Mouse (Mus musculus) left cerebral cortex, postnatal 36 days (tissue): Measurements from ENCODE around the gene Col23a1. TPM values are rescaled to one million over a fixed set of nuclear protein-coding genes. Genes with fewer than 3 reads are reported as not detected.
"Not testable (repeated sequence)": the region's sequence is repeated elsewhere in the genome, so short reads cannot be mapped to it uniquely, and the experiment has no call there.

Source experiments
- DNase-seq, 2 experiments: peaks; one replicate each; pipeline ENCODE4 v3.0.0; 2021 to 2022; ENCODE audit warnings: low spot score in 2 of 2, mixed read lengths in 1 of 2
- intact Hi-C: fragments of 180-260 bp; cut with DNase I; formaldehyde crosslinking; loops from one replicate; pipeline ENCODE4 v1.15.1; 2025
- total RNA-seq, 2 experiments: library from RNA; stranded (reverse); gene quantifications; 2 replicates each; pipeline ENCODE4 v1.2.3; 2021

Gene Col23a1
- total RNA-seq, 2 experiments from 2014 or later, result 9.2 to 11.8 TPM

DNA sequence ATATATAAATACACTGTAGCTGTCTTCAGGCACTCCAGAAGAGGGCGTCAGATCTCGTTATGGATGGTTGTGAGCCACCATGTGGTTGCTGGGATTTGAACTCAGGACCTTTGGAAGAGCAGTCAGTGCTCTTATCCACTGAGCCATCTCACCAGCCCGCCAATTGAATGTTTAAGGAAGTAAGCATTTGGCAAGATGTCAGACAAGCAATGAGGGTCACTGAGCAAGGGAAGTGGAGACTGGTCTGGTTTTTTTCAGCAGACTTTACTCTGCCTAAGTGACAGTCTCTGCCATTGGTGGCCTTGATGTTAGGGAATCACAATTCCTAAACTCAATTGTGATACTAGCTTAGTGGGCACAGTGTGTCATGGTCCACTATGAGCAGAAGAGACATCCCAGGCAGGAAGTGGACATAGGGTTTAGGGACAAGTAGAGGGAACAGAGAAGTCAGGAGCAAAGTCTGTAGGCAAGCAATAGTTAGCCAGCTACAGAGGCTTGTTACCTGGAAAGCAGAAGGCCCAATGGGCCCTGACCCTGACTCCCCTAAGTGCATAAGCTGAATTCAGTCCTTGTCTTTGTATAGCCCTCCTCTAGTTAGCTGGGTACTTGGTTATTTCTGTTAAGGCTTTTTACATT, 305.1 kb downstream of the Col23a1 start:
- DNase-seq, result no peak
- intact Hi-C loops, result no loop called here

DNA sequence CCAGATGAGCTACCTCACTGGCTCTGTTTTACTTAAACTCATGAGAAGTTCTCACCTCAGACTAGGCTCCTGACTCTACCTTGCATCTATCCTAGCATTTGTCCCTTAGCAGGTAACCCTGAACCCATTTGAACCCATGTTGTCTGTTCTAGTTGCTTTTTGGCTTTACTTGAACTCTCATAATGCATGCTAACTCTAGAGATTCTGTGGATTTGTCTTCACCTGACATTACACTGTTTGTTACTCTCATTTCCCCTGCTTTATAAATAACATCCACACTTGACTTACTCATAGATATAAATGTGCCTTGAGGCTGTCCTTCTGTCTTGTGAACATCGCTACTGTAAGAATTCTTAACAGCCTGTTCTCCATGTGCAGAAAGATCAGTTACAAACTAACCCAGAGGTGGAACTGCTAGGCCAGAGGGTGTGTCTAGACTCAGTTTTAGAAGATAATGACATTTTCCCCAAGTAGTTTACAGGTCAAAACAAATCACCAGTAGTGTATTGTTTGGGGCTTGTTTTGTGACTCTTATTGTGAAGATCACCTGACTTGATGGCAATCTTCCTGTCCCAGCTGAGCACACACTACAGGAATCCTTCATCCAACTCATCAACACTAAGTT, 305.9 kb downstream of the Col23a1 start:
- no peak for DNase-seq
- intact Hi-C loops, result no loop called here

DNA sequence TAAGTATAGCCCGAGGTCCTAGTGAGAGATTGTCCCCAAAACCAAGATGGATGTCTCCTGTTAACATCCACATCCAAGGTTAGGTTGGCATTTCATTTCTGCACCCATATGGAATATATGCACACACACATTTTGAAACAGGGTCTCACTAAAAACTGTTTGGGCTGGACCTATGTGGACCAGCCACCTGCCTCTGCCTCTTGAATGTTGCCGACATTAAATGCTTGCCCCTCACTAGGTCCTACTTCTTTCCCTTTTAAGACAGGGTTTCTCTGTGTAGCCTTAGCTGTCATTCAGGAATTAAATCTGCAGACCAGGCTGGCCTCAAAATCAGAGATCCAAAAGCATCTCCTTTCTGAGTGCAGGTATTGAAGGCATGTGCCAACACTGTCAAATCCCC, 307.8 kb downstream of the Col23a1 start:
- DNase-seq, result no peak
- intact Hi-C loops, result no loop called here

DNA sequence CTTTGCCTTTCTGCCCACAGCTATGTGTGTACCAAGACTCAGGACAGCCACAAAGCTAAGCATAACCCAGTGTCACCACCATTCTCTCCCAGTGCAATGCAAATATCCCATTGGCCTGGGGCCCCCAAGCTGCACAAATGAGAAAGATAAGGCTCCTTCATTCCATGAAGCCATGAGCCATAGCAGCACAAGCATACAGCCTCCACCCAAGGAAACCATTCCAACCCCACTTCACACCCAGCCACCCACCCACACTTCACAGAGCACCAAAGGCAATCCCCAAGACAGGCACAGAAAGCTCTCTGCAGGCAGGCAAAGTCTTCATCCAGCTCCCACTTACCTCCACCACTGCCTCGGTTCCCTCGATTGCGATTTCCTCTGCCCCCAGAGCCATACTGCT, 312.5 kb downstream of the Col23a1 start:
- intact Hi-C loops, result no loop called here
- DNase-seq, result peak in 1 of 2 experiments; percentile 21

DNA sequence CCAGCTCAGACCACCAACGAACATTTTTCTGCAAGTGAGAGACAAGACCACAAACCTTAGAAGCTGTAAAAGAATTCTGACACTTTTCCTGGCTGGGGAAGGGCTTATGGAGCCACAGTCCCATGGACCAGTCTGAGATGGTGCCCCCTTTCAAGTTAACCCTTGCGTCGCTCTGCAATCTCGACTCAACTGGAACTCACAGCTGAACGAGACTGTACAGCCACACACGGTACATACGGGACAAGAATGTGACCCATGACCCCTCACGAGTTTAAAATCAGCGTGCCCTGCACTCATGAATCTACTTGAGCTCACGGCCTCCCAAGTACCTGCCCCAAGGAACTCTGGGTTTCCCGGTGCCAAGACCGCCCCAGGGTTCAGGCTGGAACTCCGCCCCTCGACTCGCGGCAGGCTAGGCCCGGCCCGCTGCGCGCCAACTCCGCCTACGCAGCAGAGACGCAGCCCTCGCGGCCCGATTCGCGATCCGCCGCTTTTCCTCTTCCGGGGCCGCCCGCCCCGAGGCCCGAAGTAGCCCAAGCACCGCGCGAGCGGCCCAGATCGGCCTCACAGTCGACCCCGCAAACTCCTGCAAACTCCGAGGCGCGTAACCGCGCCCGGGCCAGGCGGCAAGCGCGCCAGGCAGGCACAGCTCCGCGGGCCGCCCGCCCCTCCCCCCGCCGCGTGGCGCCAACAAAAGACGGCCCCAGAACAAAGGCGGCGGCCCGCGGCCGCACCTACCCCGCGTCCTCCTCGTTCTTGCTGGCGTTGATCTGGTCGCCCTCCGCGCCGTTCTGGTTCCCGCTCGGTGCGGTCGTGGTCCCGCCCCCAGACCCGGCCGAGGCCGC, 316.1 kb downstream of the Col23a1 start:
- intact Hi-C loops, result no loop called here
- peak; percentile 74 to 80 for DNase-seq

DNA sequence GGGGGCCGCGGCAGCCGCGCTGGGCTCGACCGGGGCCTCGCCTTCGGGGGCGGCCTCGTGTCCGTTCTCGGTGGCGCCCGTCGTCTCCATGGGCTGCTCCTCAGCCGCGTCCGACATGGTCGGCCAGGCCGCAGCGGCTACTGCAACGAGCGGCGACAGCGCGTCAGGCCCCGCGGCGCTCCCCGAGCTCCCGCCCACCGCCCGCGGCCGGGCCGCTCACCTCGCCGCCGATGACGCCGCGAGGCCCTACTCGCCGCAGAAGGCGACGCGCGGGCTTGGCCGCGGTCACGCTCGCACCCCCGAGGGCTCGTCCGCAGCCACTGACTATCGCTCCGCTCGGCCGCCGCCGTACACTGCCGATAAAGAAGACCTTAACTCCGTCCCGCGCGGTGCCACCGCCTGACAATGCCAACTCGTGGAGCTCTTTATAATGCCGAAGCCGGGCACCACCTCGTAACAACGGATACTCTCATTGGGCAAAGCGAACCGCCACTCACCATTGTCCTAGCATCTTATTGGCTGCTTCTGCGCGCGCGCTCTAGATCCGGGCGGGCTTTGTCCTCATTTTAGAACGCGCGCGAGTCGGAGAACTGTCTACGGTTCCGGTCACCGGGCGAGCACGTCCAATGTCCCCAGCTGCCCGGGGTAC, 316.9 kb downstream of the Col23a1 start, which contains the start of gene Hnrnpab:
Hnrnpab (minus strand) TSS at position 401 of the 649 bp plus-strand sequence.
- peak; percentile 97 to 99 for DNase-seq
- intact Hi-C loops, result no loop called here

DNA sequence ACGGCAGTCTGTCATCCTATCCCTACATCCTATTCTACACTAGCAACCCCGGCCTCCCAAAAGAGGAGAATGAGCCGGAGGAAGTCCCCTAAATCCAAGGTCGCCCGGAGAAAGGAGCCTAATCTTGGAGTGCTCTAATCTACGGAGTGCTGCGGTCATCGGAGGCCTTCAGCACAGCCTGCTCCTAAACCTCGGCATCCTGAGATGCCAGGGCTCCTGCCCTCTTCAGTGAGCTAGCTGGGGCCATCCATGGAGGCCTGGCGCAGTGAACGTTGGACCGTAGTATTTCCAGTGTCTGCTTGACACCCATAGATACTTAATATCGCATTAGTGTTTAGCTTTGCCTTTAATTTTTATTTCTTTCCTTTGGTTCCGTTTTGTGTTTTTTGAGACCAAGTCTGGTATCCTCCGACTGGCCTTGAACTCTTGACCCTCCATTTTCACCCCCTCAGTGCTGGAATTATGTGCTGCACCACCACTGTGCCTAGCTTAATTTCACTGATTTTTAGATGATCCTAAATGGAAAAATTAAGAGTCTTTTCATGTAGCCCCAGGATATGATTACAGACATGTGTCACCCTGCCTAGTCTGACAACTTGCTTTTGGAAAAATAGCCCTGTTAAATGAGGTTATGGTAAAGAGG, 317.5 kb downstream of the Col23a1 start:
- DNase-seq, result no peak
- intact Hi-C loops, result no loop called here

DNA sequence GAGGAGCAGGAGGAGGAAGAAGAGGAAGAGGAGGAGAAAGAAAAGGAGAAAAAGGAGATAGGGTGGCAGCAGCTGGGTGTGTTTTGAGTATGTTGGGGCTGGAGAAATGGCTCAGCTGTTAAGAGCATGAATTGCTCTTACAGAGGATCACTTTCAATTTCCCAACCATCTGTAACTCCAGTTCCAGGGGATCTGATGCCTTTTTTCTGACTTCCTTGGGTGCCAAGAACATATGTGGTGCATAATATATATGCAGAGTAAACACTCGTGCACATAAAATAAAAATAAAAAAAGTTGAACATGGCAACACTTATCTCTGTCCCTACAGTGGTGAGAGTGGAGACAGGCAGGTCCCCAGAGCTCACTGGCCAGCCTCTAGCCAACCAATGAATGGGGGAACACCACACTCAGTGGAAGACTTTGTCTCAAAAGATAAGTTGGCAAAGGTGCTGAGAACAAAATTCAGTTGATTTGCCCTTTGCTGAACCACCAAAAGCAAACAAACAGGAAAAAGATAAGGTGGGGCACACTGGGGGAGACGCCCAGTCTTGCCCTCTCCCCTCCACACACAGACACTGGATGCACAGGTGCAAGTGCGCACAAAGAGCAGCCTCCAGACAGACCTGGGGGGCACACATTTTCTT, 319.7 kb downstream of the Col23a1 start:
- no peak for DNase-seq
- intact Hi-C loops, result no loop called here

DNA sequence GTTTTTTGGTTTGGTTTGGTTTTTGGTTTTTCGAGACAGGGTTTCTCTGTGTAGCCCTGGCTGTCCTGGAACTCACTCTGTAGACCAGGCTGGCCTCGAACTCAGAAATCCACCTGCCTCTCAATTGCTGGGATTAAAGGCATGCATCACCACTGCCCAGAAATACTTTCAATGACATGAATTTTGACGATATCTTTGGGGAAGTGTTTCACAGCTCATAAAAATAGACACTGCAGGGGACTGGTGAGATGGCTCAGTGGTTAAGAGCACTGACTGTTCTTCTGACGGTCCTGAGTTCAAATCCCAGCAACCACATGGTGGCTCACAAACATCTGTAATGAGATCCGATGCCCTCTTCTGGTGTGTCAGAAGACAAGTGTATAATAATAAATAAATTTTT, 320.2 kb downstream of the Col23a1 start:
- DNase-seq, intact Hi-C loops: not testable (repeated sequence)

DNA sequence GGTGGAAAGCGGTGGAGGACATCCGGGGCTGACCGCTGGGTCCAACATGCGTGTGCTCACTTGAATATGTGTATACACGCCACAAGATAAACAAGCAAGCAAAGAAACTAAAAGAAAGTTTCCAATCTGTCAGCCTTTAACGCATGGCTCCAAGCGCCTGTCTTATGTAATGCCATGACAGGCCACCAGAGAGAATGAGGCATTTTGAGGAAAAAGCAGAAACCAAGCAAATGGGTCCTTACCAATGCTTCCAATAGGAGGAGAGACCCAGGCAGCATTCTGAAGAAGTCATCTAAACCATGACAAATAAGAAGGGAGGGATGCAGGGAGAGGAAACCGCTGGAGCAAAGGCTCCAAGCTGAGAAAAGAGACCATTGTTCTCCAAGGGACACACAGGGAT, 324.5 kb downstream of the Col23a1 start:
- no peak for DNase-seq
- intact Hi-C loops, result no loop called here

DNA sequence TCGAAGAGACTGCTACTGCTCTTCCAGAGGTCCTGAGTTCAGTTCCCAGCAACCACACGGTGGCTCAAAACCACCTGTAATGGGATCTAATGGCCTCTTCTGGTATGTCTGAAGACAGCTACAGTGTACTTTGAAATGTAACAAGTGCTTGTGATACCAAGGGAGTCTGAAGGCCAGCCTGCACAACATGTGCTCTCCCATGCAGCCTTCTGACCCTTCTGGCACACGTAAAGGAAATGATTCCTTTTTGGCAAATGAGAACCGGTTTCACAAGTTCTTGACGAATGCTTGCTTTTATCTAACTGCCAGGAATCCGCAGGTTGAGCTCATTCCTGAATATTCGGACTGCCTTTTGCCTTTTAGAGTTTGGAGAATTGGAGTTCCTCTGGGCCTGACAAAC, 325.4 kb downstream of the Col23a1 start:
- DNase-seq, result no peak
- intact Hi-C loops, result no loop called here

DNA sequence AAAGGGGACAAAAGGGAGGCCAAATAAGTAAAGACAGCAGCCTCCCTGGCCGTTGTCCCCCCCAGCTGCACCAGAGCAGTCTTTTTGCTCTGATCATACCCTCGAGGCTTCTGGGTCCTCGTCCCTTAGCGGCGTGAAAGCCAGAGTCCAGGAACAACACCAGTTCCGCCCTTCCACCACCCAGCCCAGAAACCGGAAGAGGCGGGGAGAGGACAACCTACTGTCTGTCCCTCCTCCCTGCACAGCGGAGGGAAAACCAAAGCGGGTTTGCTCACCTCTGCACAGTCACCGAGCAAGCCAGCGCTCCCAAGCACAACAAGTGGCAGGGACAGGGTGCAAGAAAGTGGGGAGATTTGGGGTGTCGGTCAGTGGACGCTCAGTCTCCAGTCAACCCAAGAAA, 325.9 kb downstream of the Col23a1 start:
- intact Hi-C loops, result no loop called here
- peak in 1 of 2 experiments; percentile 31 for DNase-seq

DNA sequence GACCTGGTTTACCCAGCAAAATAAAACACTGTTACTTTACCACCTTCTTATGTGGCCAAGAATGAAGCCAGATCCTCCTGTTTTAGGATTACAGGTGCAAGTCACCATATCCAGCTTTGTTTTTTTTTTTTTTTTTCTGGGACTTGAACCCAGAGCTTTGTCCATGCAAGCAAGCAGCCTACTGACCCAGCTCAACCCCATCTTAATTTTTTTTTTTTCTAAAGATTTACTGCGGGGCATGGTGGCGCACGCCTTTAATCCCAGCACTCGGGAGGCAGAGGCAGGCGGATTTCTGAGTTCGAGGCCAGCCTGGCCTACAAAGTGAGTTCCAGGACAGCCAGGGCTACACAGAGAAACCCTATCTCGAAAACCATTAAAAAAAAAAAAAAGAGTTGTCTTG, 326.4 kb downstream of the Col23a1 start:
- DNase-seq, intact Hi-C loops: not testable (repeated sequence)

DNA sequence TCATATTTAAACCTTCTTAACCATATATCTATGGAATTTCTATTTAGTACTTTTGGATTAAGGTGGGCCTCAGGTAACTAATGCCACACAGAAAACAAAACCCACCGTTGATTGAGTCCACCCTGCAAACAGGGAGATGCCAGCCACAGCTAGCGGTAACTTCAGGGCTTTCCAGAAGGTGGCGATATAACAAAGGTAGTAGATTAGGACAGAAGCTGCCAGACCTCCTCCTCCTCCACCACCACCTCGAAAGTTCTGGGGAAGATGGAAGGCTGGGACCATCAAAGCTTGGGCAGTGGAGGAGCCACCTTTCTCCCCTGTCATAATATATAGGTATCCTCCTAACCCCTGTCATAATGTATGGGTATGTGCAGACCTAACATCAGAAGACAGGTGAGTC, 328.0 kb downstream of the Col23a1 start:
- peak; percentile 44 to 69 for DNase-seq
- intact Hi-C loops, result loop anchor here (1.0 kb wide), 1 partner anchor 64 kb away; no protein-coding TSS in a partner anchor

DNA sequence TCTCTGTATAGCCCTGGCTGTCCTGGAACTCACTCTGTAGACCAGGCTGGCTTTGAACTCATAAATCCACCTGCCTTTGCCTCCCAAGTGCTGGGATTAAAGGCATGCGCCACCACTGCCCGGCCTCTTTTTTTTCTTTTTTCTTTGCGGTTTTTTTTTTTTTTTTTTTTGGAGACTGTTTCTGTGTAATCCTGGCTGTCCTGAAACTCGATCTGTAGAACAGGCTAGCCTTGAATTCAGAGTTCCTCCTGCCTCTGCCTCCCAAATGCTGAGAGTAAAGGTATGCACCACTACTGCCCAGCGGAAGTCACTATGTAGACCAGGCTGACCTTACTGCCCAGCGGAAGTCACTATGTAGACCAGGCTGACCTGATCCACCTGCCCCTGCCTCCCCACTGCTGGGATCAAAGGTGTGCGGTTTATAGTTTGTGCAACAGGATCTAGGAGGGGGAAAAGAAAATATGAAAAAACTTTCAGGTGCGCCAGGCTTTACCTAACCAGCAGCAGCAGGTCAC, 329.2 kb downstream of the Col23a1 start:
- DNase-seq, result no peak
- intact Hi-C loops, result no loop called here

DNA sequence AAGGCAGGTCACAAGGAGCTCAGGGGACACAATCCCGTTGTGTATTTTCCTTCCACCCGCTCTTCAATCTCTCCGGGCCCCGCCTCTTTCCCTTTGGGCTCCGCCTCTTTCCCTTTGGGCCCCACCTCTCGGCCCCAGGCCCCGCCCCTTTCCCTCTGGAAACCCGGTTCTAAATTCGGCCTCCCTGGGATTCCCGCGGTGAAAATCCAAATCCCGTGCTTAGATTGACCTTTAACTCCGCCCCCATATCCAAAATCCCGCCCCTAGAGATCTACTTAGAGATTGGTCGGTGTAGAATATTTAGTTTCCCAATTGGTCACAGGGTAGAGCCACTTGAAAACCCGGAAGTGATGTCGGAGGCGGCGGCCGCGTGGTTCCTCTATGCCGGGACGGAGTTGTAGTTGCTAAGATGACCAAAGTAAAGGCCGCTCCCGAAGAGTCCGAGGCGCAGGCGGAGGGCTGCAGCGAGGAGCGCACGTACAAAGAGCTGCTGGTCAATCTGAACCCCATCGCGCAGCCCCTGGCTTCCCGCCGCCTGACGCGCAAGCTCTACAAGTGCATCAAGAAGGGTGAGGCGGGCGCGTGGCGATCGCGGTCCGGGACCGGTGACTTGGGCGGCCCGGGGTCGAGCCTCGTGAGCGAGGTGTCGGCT, 329.8 kb downstream of the Col23a1 start, which contains the start of gene Nhp2:
Nhp2 (plus strand) TSS at position 327 of the 652 bp plus-strand sequence.
- intact Hi-C loops, result no loop called here

DNA sequence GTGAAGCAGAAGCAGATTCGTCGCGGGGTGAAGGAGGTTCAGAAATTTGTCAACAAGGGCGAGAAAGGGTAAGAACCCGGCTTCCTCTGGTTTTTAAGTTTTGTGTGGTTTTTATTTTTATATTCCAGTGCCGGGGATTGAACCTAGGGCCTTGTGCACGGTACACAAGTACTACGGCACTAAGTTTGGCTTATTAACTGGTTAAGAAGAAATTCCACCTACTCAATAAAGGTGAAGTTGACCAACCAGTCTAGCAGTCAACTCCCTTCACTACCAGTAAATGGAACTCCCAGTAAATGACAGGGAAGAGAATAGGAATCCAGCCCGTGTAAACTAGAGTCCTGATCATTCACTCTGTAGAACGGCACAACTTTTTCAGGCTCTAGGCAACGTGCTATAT, 330.4 kb downstream of the Col23a1 start:
- intact Hi-C loops, result no loop called here
- DNase-seq, result no peak

More for the DNA sequence above, 329.8 kb downstream of the Col23a1 start, which contains the start of gene Nhp2:
- DNase-seq, result peak; percentile 85 to 86

DNA sequence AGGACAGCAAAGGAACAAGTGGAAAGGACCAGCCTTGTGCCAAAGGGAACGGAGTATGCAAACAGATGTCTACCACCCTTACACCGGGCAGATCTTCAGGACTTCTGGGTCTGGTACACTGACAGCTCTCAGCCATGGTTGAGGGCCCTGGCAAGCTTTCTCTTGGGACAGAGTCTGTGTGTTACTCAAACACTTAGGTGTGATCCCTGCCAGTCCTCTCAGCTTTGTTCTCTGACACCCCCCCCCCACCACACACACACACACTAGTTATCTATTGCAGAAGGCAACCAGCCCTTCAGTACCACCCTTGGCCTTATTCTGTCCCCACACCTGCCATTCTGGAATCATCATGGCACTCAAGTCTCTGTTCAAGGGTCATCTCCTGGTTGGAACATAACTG, 332.1 kb downstream of the Col23a1 start:
- intact Hi-C loops, result no loop called here
- no peak for DNase-seq
